Mouse (Mus musculus): ENCODE measurements around the gene Sympk.

The Sympk gene

DNA sequence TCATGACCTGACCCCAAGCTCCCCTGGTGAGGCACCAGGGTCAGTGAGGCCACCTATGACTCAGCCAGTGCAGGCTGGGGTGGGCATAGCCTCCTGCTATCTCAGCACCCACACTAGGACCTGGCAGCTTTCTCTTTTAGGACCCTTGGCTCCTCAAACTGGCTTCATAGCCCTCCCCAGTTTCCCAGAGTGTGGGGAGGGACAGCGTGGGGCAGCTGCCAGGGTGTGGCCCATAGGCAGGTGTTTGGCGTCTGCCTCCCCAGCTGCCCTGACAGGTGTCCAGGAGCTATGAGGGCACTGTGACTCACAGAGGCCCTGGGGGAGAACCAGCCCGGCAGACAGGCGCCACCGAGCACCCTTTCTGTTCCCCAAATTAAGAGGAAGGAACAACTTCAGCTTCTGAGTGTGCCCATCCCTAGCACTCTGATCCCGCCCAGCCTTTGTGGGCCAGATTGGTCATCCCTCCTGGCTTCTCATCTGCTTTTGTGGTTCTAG, 60.1 kb downstream of the Sympk start:
- peak; percentile 37 for DNase-seq (ENCODE audit: low spot score)

DNA sequence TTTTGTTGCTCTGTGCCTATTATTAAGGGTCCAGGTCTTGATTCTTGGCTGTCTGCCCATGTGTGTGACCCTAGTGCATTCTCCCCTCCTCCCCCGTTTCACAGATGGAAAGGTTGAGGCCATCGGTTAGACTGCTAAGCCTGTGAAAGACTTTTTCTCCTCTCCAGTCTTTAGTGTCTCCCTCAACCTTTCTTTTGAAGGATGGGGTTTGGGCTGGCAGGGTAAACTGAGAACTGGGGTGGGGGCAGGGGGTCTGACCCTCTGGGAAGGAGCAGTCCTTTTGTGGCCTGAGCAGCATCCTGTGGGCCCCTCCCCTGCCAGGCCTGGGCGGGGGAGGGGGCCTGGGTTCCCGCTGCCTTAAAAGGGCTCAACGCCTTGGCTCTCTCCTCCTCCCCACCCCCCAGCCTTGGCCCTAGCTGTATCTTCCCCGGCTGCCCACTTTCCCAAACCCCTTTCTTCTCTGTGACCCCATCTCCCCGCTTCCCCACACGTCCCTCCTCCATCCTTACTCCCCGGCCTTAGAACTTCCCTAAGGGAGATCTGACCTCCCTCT, 60.8 kb downstream of the Sympk start:
- DNase-seq (ENCODE audit: low spot score), result no peak

DNA sequence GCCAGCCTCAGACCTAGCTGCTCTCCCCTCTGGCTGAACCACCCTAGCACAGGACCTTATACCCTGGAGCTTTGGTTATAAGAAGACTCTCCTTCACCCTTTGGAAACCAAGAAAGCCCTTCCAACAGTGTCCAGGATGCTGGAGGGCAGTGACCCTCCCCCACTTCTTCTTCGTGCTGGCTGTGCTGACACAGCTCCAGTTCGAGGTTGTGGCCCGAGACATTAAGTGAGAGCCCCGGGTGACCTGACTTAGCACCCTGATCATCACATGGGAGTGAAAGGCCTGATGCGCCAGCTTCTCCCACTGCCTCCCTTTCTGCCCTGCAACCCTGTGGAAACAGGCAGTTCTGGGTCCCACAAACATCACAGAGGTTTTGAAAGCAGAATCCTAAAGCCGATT, 61.3 kb downstream of the Sympk start:
- DNase-seq (ENCODE audit: low spot score), result no peak

GRCm38 (mm10) chr7:19086042-19086441, 61.9 kb downstream of the Sympk start:
- peak; percentile 56 for DNase-seq (ENCODE audit: low spot score)

GRCm38 (mm10) chr7:19086760-19087159, 62.6 kb downstream of the Sympk start:
- DNase-seq (ENCODE audit: low spot score), result no peak

- DNase-seq (ENCODE audit: low spot score), result peak; percentile 62
Measured at GRCm38 (mm10) chr7:19088813-19089212, 64.6 kb downstream of the Sympk start.

DNA sequence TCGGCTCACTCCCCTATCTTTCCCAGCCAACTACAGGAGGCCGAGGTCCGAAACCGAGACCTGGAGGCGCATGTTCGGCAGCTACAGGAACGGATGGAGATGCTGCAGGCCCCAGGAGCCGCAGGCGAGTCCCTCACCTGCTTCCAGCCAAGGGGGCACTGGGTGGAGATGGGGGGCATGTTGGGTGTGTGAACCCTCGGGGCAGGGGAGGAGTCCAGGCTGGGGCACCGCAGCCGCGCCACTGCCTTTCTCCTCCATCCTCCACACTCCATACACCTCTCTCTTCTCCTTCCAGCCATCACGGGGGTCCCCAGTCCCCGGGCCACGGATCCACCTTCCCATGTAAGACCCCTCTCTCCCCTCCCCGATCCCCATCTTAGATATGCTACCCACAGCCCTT, 67.7 kb downstream of the Sympk start:
- DNase-seq (ENCODE audit: low spot score), result no peak

GRCm38 (mm10) chr7:19092381-19093173, 68.4 kb downstream of the Sympk start:
- no peak for DNase-seq (ENCODE audit: low spot score)

DNA sequence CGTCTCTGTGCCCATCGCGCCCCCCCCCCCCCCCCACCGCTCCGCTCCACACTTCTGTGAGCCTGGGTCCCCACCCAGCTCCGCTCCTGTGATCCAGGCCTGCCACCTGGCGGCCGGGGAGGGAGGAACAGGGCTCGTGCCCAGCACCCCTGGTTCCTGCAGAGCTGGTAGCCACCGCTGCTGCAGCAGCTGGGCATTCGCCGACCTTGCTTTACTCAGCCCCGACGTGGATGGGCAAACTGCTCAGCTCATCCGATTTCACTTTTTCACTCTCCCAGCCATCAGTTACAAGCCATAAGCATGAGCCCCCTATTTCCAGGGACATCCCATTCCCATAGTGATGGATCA, 69.0 kb downstream of the Sympk start:
- DNase-seq (ENCODE audit: low spot score), result peak; percentile 89

DNA sequence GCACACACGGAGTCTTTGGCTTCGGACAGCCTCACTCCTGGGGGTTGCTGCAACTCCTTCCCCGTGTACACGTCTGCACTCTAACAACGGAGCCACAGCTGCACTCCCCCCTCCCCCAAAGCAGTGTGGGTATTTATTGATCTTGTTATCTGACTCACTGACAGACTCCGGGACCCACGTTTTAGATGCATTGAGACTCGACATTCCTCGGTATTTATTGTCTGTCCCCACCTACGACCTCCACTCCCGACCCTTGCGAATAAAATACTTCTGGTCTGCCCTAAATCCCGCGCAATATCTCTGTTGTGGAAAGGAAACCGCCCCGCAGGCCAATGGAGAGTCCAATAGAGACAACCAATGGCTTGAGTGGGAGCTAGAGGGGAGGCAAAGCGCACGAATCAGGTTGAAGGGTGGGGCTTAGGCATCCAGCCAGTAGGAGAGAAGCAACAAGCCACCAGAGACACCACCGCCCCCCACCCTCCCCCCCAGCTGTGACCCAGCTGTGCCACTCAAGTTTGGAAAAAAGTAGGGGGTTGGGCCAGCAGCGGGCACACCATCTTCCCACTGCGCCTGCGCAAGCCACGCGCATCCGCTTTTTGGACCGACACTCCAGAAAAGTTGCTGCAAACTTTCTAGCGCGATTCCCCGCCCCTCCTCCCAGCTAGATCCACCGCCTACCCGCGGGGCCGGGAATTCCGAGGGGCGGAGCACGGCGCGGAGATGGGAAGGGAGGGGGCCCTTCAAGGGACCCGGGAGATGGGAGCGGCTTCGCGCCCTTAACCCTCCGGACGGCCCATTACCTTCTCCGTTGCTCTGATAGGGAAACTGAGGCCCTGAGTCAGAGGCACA, 69.6 kb downstream of the Sympk start:
- DNase-seq (ENCODE audit: low spot score), result peak; percentile 97

DNA sequence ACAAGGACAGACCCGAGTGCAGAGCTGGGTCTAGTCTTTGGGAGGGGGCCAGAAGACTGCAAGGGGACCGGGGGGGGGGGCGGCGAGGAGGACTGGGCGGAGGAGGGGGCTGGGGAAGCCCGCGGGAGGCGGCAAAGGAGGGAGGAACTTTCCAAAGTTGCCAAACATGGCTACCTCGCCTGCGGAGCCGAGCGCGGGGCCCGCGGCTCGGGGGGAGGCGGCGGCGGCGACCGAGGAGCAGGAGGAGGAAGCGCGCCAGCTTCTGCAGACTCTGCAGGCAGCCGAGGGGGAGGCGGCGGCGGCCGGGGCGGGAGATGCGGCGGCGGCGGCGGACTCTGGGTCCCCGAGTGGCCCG, 70.3 kb downstream of the Sympk start, which contains the start of gene Six5:
Gene Six5 (plus strand): TSS at position 124 of the 355 bp plus-strand sequence.
- DNase-seq (ENCODE audit: low spot score), result peak; percentile 23

- DNase-seq (ENCODE audit: low spot score), result peak; percentile 43
Measured at GRCm38 (mm10) chr7:19094826-19095750, 70.9 kb downstream of the Sympk start.

- peak; percentile 48 for DNase-seq (ENCODE audit: low spot score)
Measured at GRCm38 (mm10) chr7:19095751-19096110, 71.6 kb downstream of the Sympk start.

- DNase-seq (ENCODE audit: low spot score), result no peak
Measured at GRCm38 (mm10) chr7:19096421-19096976, 72.3 kb downstream of the Sympk start.

DNA sequence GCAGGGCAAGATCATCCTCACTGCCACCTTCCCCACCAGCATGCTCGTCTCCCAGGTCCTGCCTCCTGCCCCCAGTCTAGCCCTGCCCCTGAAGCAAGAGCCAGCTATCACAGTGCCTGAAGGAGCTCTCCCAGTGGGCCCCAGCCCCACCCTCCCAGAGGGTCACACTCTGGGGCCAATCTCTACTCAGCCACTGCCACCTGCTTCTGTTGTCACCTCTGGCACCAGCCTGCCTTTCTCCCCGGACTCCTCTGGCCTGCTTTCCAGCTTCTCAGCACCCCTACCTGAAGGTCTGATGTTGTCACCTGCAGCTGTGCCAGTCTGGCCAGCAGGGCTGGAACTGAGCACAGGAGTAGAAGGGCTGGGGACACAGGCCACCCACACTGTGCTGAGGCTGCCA, 73.0 kb downstream of the Sympk start:
- DNase-seq (ENCODE audit: low spot score), result no peak

DNA sequence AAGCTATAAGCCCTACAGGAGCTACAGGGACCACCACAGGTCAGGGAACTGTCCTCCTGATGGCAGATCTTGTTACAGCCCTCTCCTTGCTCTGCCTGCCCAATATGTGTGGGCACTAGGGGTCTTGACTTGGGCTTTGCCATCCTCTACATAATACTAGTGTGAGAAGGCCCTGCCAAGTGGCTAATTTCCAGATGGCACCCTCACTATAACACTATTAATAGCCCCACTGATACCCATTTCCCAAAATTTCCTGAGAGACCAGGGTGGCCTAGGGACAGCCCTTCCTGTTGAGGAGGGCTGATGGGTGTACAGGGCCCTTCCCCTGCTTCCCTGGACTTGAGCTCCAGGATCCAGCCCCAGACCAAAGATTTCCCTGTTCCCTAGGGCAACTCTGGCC, 73.7 kb downstream of the Sympk start:
- DNase-seq (ENCODE audit: low spot score), result no peak

DNA sequence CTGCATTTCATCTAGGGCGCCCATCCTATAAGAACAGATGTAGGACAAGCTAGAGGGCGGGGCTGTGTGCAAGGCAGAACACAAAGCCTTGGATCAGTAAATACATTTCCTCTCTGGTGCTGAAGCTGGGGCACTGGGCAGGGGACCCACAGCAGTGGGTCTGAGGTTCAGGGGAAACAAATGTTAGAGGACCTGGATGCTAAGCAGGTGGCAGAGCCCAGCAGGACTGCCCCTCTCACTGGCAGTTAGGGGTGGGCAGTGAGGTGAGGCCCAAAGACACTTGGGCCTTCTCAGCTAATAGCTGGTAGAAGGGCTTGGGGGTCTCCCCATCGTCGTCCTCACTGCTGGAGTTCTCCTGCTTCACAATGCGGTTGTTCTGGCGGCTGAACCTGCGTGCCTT, 74.6 kb downstream of the Sympk start:
- no peak for DNase-seq (ENCODE audit: low spot score)

DNA sequence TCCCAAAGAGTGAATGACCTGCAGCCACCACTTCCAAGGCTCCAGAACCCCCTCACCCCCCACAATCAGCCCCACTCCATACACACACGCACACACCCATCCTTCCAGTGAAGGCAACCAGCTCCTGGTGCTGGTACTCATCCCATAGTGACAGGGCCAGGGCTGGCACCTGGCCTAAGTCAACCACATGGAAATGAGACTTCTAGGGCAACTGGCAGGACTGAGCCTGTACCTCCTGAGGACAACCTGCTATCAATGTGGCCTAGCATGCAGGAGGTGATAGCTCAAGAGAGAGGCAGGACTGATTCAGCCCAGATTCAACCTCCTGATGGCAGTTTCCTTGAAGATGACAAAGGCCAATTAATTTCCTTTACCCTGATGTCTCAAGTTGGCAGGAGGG, 76.1 kb downstream of the Sympk start:
- no peak for DNase-seq (ENCODE audit: low spot score)

- DNase-seq (ENCODE audit: low spot score), result no peak
Measured at GRCm38 (mm10) chr7:19103741-19104140, 79.6 kb downstream of the Sympk start.

Measured in lung, postnatal 25 days (tissue).